Mouse (Mus musculus): ENCODE measurements around the gene Xpr1. TPM values are rescaled to one million over a fixed set of nuclear protein-coding genes. Genes with fewer than 3 reads are reported as not detected.

Xpr1 gene
- polyA plus RNA-seq, 1 experiment: 27.2 TPM

- Histone ChIP-seq H3K36me3 (ENCODE audit: control insufficient read depth, insufficient read depth, low read length, poor library complexity, severe bottlenecking) (no peaks in the 10 kb centered on the region), H3K4me1 (ENCODE audit: control insufficient read depth, insufficient read depth, low read length) (no peaks in the 10 kb centered on the region), H3K4me3 (ENCODE audit: low read depth, low read length) (no peak overlapping the region), H3K9ac (ENCODE audit: low read depth, poor library complexity, severe bottlenecking) (no peak overlapping the region), H3K27ac (ENCODE audit: insufficient read depth, low read length) (no peak overlapping the region), H3K27me3 (ENCODE audit: control insufficient read depth, insufficient read depth, low read length, poor library complexity, severe bottlenecking) (no peaks in the 10 kb centered on the region), H3K9me3 (replicated peaks; ENCODE audit: control insufficient read depth, insufficient read depth, low read length, poor library complexity, severe bottlenecking) (no peaks in the 10 kb centered on the region)
- TF ChIP-seq POLR2A (IDR thresholded peaks at IDR 0.05; ENCODE audit: insufficient read depth, low read length) (no peak), CTCF (IDR thresholded peaks at IDR 0.05; ENCODE audit: low read depth, low read length) (no peak), EP300 (IDR thresholded peaks at IDR 0.05; ENCODE audit: insufficient read depth, low read depth, low read length) (no peak)
Measured at GRCm38 (mm10) chr1:155337315-155337714, 79.9 kb downstream of the Xpr1 start.

- Histone ChIP-seq H3K27me3 (ENCODE audit: control insufficient read depth, insufficient read depth, low read length, poor library complexity, severe bottlenecking) (no peaks in the 10 kb centered on the region), H3K36me3 (ENCODE audit: control insufficient read depth, insufficient read depth, low read length, poor library complexity, severe bottlenecking) (no peaks in the 10 kb centered on the region), H3K9me3 (replicated peaks; ENCODE audit: control insufficient read depth, insufficient read depth, low read length, poor library complexity, severe bottlenecking) (no peaks in the 10 kb centered on the region), H3K27ac (ENCODE audit: insufficient read depth, low read length) (no peak overlapping the region), H3K9ac (ENCODE audit: low read depth, poor library complexity, severe bottlenecking) (no peak overlapping the region), H3K4me1 (ENCODE audit: control insufficient read depth, insufficient read depth, low read length) (no peaks in the 10 kb centered on the region), H3K4me3 (ENCODE audit: low read depth, low read length) (no peak overlapping the region)
- TF ChIP-seq EP300 (IDR thresholded peaks at IDR 0.05; ENCODE audit: insufficient read depth, low read depth, low read length) (no peak), POLR2A (IDR thresholded peaks at IDR 0.05; ENCODE audit: insufficient read depth, low read length) (no peak), CTCF (IDR thresholded peaks at IDR 0.05; ENCODE audit: low read depth, low read length) (no peak)
Measured at GRCm38 (mm10) chr1:155335963-155336362, 81.3 kb downstream of the Xpr1 start.

GRCm38 (mm10) chr1:155322183-155322582 lies 95.0 kb downstream of the Xpr1 start:
- H3K9ac ChIP-seq (ENCODE audit: low read depth, poor library complexity, severe bottlenecking): no peak overlapping the region
- H3K4me1 ChIP-seq (ENCODE audit: control insufficient read depth, insufficient read depth, low read length): no peaks in the 10 kb centered on the region
- H3K27ac ChIP-seq (ENCODE audit: insufficient read depth, low read length): no peak overlapping the region
- TF ChIP-seq POLR2A (IDR thresholded peaks at IDR 0.05; ENCODE audit: insufficient read depth, low read length) (no peak), EP300 (IDR thresholded peaks at IDR 0.05; ENCODE audit: insufficient read depth, low read depth, low read length) (no peak), CTCF (IDR thresholded peaks at IDR 0.05; ENCODE audit: low read depth, low read length) (no peak)
- no peak overlapping the region for H3K4me3 ChIP-seq (ENCODE audit: low read depth, low read length)
- H3K9me3 ChIP-seq (replicated peaks; ENCODE audit: control insufficient read depth, insufficient read depth, low read length, poor library complexity, severe bottlenecking): no peaks in the 10 kb centered on the region
- no peaks in the 10 kb centered on the region for H3K36me3 ChIP-seq (ENCODE audit: control insufficient read depth, insufficient read depth, low read length, poor library complexity, severe bottlenecking)
- H3K27me3 ChIP-seq (ENCODE audit: control insufficient read depth, insufficient read depth, low read length, poor library complexity, severe bottlenecking): no peaks in the 10 kb centered on the region

- Histone ChIP-seq H3K9ac (ENCODE audit: low read depth, poor library complexity, severe bottlenecking) (no peak overlapping the region), H3K4me3 (ENCODE audit: low read depth, low read length) (no peak overlapping the region), H3K4me1 (ENCODE audit: control insufficient read depth, insufficient read depth, low read length) (no peaks in the 10 kb centered on the region), H3K27me3 (ENCODE audit: control insufficient read depth, insufficient read depth, low read length, poor library complexity, severe bottlenecking) (no peaks in the 10 kb centered on the region), H3K36me3 (ENCODE audit: control insufficient read depth, insufficient read depth, low read length, poor library complexity, severe bottlenecking) (no peaks in the 10 kb centered on the region), H3K27ac (ENCODE audit: insufficient read depth, low read length) (no peak overlapping the region), H3K9me3 (replicated peaks; ENCODE audit: control insufficient read depth, insufficient read depth, low read length, poor library complexity, severe bottlenecking) (no peaks in the 10 kb centered on the region)
- no peak for TF ChIP-seq EP300 (IDR thresholded peaks at IDR 0.05; ENCODE audit: insufficient read depth, low read depth, low read length)
Measured at GRCm38 (mm10) chr1:155320091-155320833, 97.0 kb downstream of the Xpr1 start.

GRCm38 (mm10) chr1:155319513-155319912 lies 97.7 kb downstream of the Xpr1 start:
- H3K4me1 ChIP-seq (ENCODE audit: control insufficient read depth, insufficient read depth, low read length): no peaks in the 10 kb centered on the region
- H3K36me3 ChIP-seq (ENCODE audit: control insufficient read depth, insufficient read depth, low read length, poor library complexity, severe bottlenecking): no peaks in the 10 kb centered on the region

GRCm38 (mm10) chr1:155311672-155312071 lies 105.5 kb downstream of the Xpr1 start:
- no peaks in the 10 kb centered on the region for H3K9me3 ChIP-seq (replicated peaks; ENCODE audit: control insufficient read depth, insufficient read depth, low read length, poor library complexity, severe bottlenecking)
- TF ChIP-seq EP300 (IDR thresholded peaks at IDR 0.05; ENCODE audit: insufficient read depth, low read depth, low read length): no peak
- no peak for TF ChIP-seq POLR2A (IDR thresholded peaks at IDR 0.05; ENCODE audit: insufficient read depth, low read length)
- TF ChIP-seq CTCF (IDR thresholded peaks at IDR 0.05; ENCODE audit: low read depth, low read length): no peak
- no peak overlapping the region for H3K27ac ChIP-seq (ENCODE audit: insufficient read depth, low read length)
- H3K27me3 ChIP-seq (ENCODE audit: control insufficient read depth, insufficient read depth, low read length, poor library complexity, severe bottlenecking): no peaks in the 10 kb centered on the region
- H3K4me1 ChIP-seq (ENCODE audit: control insufficient read depth, insufficient read depth, low read length): no peaks in the 10 kb centered on the region
- no peak overlapping the region for H3K4me3 ChIP-seq (ENCODE audit: low read depth, low read length)
- H3K36me3 ChIP-seq (ENCODE audit: control insufficient read depth, insufficient read depth, low read length, poor library complexity, severe bottlenecking): peaks cover 3% of the 10 kb centered on the region; the same call in 1 of the 2 replicates
- no peak overlapping the region for H3K9ac ChIP-seq (ENCODE audit: low read depth, poor library complexity, severe bottlenecking)

More at GRCm38 (mm10) chr1:155319513-155319912, 97.7 kb downstream of the Xpr1 start:
- TF ChIP-seq EP300 (IDR thresholded peaks at IDR 0.05; ENCODE audit: insufficient read depth, low read depth, low read length) (no peak), POLR2A (IDR thresholded peaks at IDR 0.05; ENCODE audit: insufficient read depth, low read length) (no peak), CTCF (IDR thresholded peaks at IDR 0.05; ENCODE audit: low read depth, low read length) (no peak)
- H3K27ac ChIP-seq (ENCODE audit: insufficient read depth, low read length): no peak overlapping the region
- H3K9ac ChIP-seq (ENCODE audit: low read depth, poor library complexity, severe bottlenecking): no peak overlapping the region
- H3K27me3 ChIP-seq (ENCODE audit: control insufficient read depth, insufficient read depth, low read length, poor library complexity, severe bottlenecking): no peaks in the 10 kb centered on the region
- H3K9me3 ChIP-seq (replicated peaks; ENCODE audit: control insufficient read depth, insufficient read depth, low read length, poor library complexity, severe bottlenecking): no peaks in the 10 kb centered on the region
- no peak overlapping the region for H3K4me3 ChIP-seq (ENCODE audit: low read depth, low read length)

Data from ES-Bruce4 (cell line).